Mouse (Mus musculus) CH12.LX (cell line): ENCODE measurements around the gene Stat5b. TPM values are rescaled to one million over a fixed set of nuclear protein-coding genes. Genes with fewer than 3 reads are reported as not detected.
A peak's percentile ranks its signal among the peaks of the same experiment; 100 is the strongest.

Experiments
- DNase-seq: peaks from one replicate; pipeline ENCODE4 v3.0.0-alpha.2; 2013; ENCODE audit errors: extremely low read depth
- H3K27ac ChIP-seq: 2 replicates; pipeline ENCODE4 v1.5.1; 2012; ENCODE audit warnings: low read depth, mild to moderate bottlenecking, control low read depth, moderate library complexity; ENCODE audit not compliant: insufficient read depth
- H3K27me3 ChIP-seq: replicated peaks from 2 replicates; pipeline ENCODE3; 2012; ENCODE audit warnings: inconsistent platforms
- H3K36me3 ChIP-seq, 2 experiments: replicated peaks in 1 of 2; 2 replicates each; pipeline versions ENCODE3 to v1.6.1; 2012; ENCODE audit warnings: inconsistent platforms in 1 of 2, low read length in 1 of 2, mild to moderate bottlenecking in 1 of 2, mixed read lengths in 1 of 2, moderate library complexity in 1 of 2; ENCODE audit not compliant: control insufficient read depth in 1 of 2, insufficient read depth in 1 of 2
- H3K4me1 ChIP-seq, 2 experiments: 2 replicates each; pipeline ENCODE4 v1.6.1; 2012; ENCODE audit warnings: inconsistent platforms in 1 of 2, moderate library complexity in 1 of 2; ENCODE audit not compliant: insufficient read depth in 2 of 2, control insufficient read depth in 1 of 2
- H3K4me2 ChIP-seq: 2 replicates; pipeline ENCODE4 v1.6.1; 2012; ENCODE audit warnings: low read depth, mild to moderate bottlenecking, control low read depth; ENCODE audit not compliant: poor library complexity, insufficient read depth, severe bottlenecking
- H3K4me3 ChIP-seq, 3 experiments: fragments of 150-350 bp in 1 of 3; sonication (generic) in 1 of 3; replicated peaks in 1 of 3; 2 replicates each; pipeline versions ENCODE3 to v1.5.1; 2011 to 2012; ENCODE audit warnings: low read depth in 2 of 3, low read length in 2 of 3, mild to moderate bottlenecking in 2 of 3, moderate library complexity in 2 of 3, control low read depth in 1 of 3, improper control_type of control experiment in 1 of 3, inconsistent platforms in 1 of 3, mixed read lengths in 1 of 3; ENCODE audit not compliant: poor library complexity in 1 of 3
- H3K79me2 ChIP-seq: replicated peaks from 2 replicates; pipeline ENCODE4 v1.6.1; 2012; ENCODE audit warnings: mild to moderate bottlenecking, moderate library complexity; ENCODE audit not compliant: control insufficient read depth, poor library complexity, insufficient read depth, severe bottlenecking; ENCODE audit errors: extremely low read depth
- H3K9ac ChIP-seq: 2 replicates; pipeline ENCODE4 v1.6.1; 2012; ENCODE audit warnings: low read depth, mild to moderate bottlenecking, control low read depth, moderate library complexity; ENCODE audit not compliant: insufficient read depth
- H3K9me3 ChIP-seq: replicated peaks from 2 replicates; pipeline ENCODE3; 2012; ENCODE audit warnings: low read length, inconsistent platforms, mixed read lengths
- BHLHE40 ChIP-seq: IDR thresholded peaks from 2 replicates; pipeline ENCODE4 v1.6.1; 2011; ENCODE audit warnings: mild to moderate bottlenecking, low read depth, low read length, improper control_type of control experiment
- CHD1 ChIP-seq: IDR thresholded peaks from 2 replicates; pipeline ENCODE4 v1.6.1; 2012; ENCODE audit warnings: low read depth, low read length, improper control_type of control experiment, inconsistent platforms
- CHD2 ChIP-seq: IDR thresholded peaks from 2 replicates; pipeline ENCODE4 v1.6.1; 2011; ENCODE audit warnings: low read length, improper control_type of control experiment
- CTCF ChIP-seq, 2 experiments: IDR thresholded peaks in 1 of 2; conservative IDR thresholded peaks in 1 of 2; 2 replicates each; pipeline ENCODE4 v1.5.1; 2011 to 2012; ENCODE audit warnings: low read depth in 2 of 2, low read length in 2 of 2, improper control_type of control experiment in 1 of 2, inconsistent platforms in 1 of 2, mild to moderate bottlenecking in 1 of 2, moderate library complexity in 1 of 2
- E2F4 ChIP-seq: IDR thresholded peaks from 2 replicates; pipeline ENCODE4 v1.6.1; 2011; ENCODE audit warnings: low read depth, low read length, improper control_type of control experiment; ENCODE audit not compliant: insufficient replicate concordance
- ELF1 ChIP-seq: IDR thresholded peaks from 2 replicates; pipeline ENCODE4 v1.6.1; 2014; ENCODE audit warnings: low read depth, mild to moderate bottlenecking, inconsistent platforms, low read length, improper control_type of control experiment
- EP300 ChIP-seq: IDR thresholded peaks from 2 replicates; pipeline ENCODE4 v1.6.1; 2011; ENCODE audit warnings: low read length, improper control_type of control experiment
- ETS1 ChIP-seq: conservative IDR thresholded peaks from 2 replicates; pipeline ENCODE4 v1.6.1; 2012; ENCODE audit warnings: low read depth, mild to moderate bottlenecking, inconsistent platforms, low read length, improper control_type of control experiment, moderate library complexity
- GABPA ChIP-seq: IDR thresholded peaks from 2 replicates; pipeline ENCODE4 v1.6.1; 2012; ENCODE audit warnings: low read depth, low read length, improper control_type of control experiment, inconsistent platforms; ENCODE audit not compliant: insufficient replicate concordance
- HCFC1 ChIP-seq: IDR thresholded peaks from 2 replicates; pipeline ENCODE4 v1.6.1; 2012; ENCODE audit warnings: low read depth, mild to moderate bottlenecking, inconsistent platforms, low read length, improper control_type of control experiment
- IRF4 ChIP-seq: IDR thresholded peaks from 2 replicates; pipeline ENCODE4 v1.6.1; 2014; ENCODE audit warnings: low read depth, mild to moderate bottlenecking, inconsistent platforms, low read length, improper control_type of control experiment
- JUN ChIP-seq: IDR thresholded peaks from 2 replicates; pipeline ENCODE4 v1.6.1; 2011; ENCODE audit warnings: low read depth, mild to moderate bottlenecking, low read length, improper control_type of control experiment, moderate library complexity; ENCODE audit not compliant: insufficient read depth
- JUND ChIP-seq: conservative IDR thresholded peaks from 2 replicates; pipeline ENCODE4 v1.6.1; 2011; ENCODE audit warnings: low read depth, low read length, improper control_type of control experiment
- KAT2A ChIP-seq: IDR thresholded peaks from 2 replicates; pipeline ENCODE4 v1.6.1; 2012; ENCODE audit warnings: low read length, improper control_type of control experiment, inconsistent platforms; ENCODE audit not compliant: insufficient replicate concordance
- MAFK ChIP-seq: IDR thresholded peaks from 2 replicates; pipeline ENCODE4 v1.6.1; 2011; ENCODE audit warnings: low read length, improper control_type of control experiment; ENCODE audit not compliant: insufficient replicate concordance
- MAX ChIP-seq: IDR thresholded peaks from 2 replicates; pipeline ENCODE4 v1.6.1; 2011; ENCODE audit warnings: low read length, improper control_type of control experiment
- MAZ ChIP-seq: IDR thresholded peaks from 2 replicates; pipeline ENCODE4 v1.6.1; 2012; ENCODE audit warnings: low read depth, mild to moderate bottlenecking, inconsistent platforms, low read length, improper control_type of control experiment, moderate library complexity
- MEF2A ChIP-seq: IDR thresholded peaks from 2 replicates; pipeline ENCODE4 v1.6.1; 2014; ENCODE audit warnings: low read depth, mild to moderate bottlenecking, inconsistent platforms, low read length, improper control_type of control experiment, borderline replicate concordance
- MXI1 ChIP-seq: IDR thresholded peaks from 2 replicates; pipeline ENCODE4 v1.6.1; 2011; ENCODE audit warnings: mild to moderate bottlenecking, low read depth, low read length, improper control_type of control experiment
- MYC ChIP-seq: IDR thresholded peaks from 2 replicates; pipeline ENCODE4 v1.6.1; 2011; ENCODE audit warnings: low read depth, mild to moderate bottlenecking, improper control_type of control experiment, low read length
- NELFE ChIP-seq: IDR thresholded peaks from 2 replicates; pipeline ENCODE4 v1.6.1; 2011; ENCODE audit warnings: low read depth, low read length, improper control_type of control experiment
- NRF1 ChIP-seq: IDR thresholded peaks from 2 replicates; pipeline ENCODE4 v1.6.1; 2014; ENCODE audit warnings: low read depth, mild to moderate bottlenecking, inconsistent platforms, low read length, improper control_type of control experiment, moderate library complexity
- PAX5 ChIP-seq: IDR thresholded peaks from 2 replicates; pipeline ENCODE4 v1.6.1; 2012; ENCODE audit warnings: low read length, inconsistent platforms, mixed read lengths
- POLR2A ChIP-seq: IDR thresholded peaks from 2 replicates; pipeline ENCODE4 v1.6.1; 2011; ENCODE audit warnings: low read depth, mild to moderate bottlenecking, improper control_type of control experiment, low read length
- POLR2AphosphoS2 ChIP-seq: IDR thresholded peaks from 2 replicates; pipeline ENCODE4 v1.6.1; 2011; ENCODE audit warnings: low read depth, low read length, improper control_type of control experiment
- RAD21 ChIP-seq: IDR thresholded peaks from 2 replicates; pipeline ENCODE4 v1.6.1; 2011; ENCODE audit warnings: low read depth, mild to moderate bottlenecking, low read length, improper control_type of control experiment, moderate library complexity
- RCOR1 ChIP-seq: conservative IDR thresholded peaks from 2 replicates; pipeline ENCODE4 v1.6.1; 2012; ENCODE audit warnings: low read depth, mild to moderate bottlenecking, inconsistent platforms, low read length, improper control_type of control experiment
- SIN3A ChIP-seq: IDR thresholded peaks from 2 replicates; pipeline ENCODE4 v1.6.1; 2012; ENCODE audit warnings: low read length, improper control_type of control experiment, inconsistent platforms
- SMC3 ChIP-seq: IDR thresholded peaks from 2 replicates; pipeline ENCODE4 v1.6.1; 2011; ENCODE audit warnings: low read depth, low read length, improper control_type of control experiment
- TBP ChIP-seq: conservative IDR thresholded peaks from 2 replicates; pipeline ENCODE4 v1.6.1; 2011; ENCODE audit warnings: low read depth, low read length, improper control_type of control experiment
- TCF12 ChIP-seq: IDR thresholded peaks from 2 replicates; pipeline ENCODE4 v1.6.1; 2014; ENCODE audit warnings: low read depth, mild to moderate bottlenecking, inconsistent platforms, low read length, improper control_type of control experiment
- UBTF ChIP-seq: IDR thresholded peaks from 2 replicates; pipeline ENCODE4 v1.6.1; 2012; ENCODE audit warnings: low read depth, mild to moderate bottlenecking, inconsistent platforms, low read length, improper control_type of control experiment, moderate library complexity
- USF1 ChIP-seq: IDR thresholded peaks from 2 replicates; pipeline ENCODE4 v1.6.1; 2014; ENCODE audit warnings: low read depth, mild to moderate bottlenecking, inconsistent platforms, low read length, improper control_type of control experiment
- USF2 ChIP-seq: conservative IDR thresholded peaks from 2 replicates; pipeline ENCODE4 v1.6.1; 2011; ENCODE audit warnings: low read depth, low read length, improper control_type of control experiment
- ZC3H11A ChIP-seq: IDR thresholded peaks from 2 replicates; pipeline ENCODE4 v1.6.1; 2012; ENCODE audit warnings: low read depth, mild to moderate bottlenecking, inconsistent platforms, low read length, improper control_type of control experiment
- ZKSCAN1 ChIP-seq: IDR thresholded peaks from 2 replicates; pipeline ENCODE4 v1.6.1; 2012; ENCODE audit warnings: low read depth, inconsistent platforms, low read length, improper control_type of control experiment, borderline replicate concordance
- ZMIZ1 ChIP-seq: IDR thresholded peaks from 2 replicates; pipeline ENCODE4 v1.6.1; 2012; ENCODE audit warnings: low read depth, mild to moderate bottlenecking, inconsistent platforms, low read length, improper control_type of control experiment
- ZNF384 ChIP-seq: IDR thresholded peaks from 2 replicates; pipeline ENCODE4 v1.6.1; 2012; ENCODE audit warnings: low read depth, low read length, improper control_type of control experiment, inconsistent platforms
- dilution Hi-C: fragments of 300-500 bp; cut with MboI; formaldehyde crosslinking; loops from 2 replicates; pipeline ENCODE4 v1.14.3; 2020; ENCODE audit warnings: low sequenced_read_pairs; ENCODE audit not compliant: extremely low pct_unique_long_range_greater_than_20kb, extremely low pct_ligation_motif_present
- in situ Hi-C: fragments of 300-500 bp; cut with MboI; formaldehyde crosslinking; loops from 3 replicates; pipeline ENCODE4 v1.14.3; 2019; ENCODE audit warnings: low sequenced_read_pairs, low pct_ligation_motif_present, low pct_unique_long_range_greater_than_20kb, mixed read lengths
- polyA plus RNA-seq: library from polyadenylated mRNA; unstranded; fragments of >175 nt; gene quantifications from 2 replicates; pipeline ENCODE4 v1.2.1, GENCODE M21; 2012; ENCODE audit warnings: low read depth; ENCODE audit not compliant: insufficient read length
- total RNA-seq, 2 experiments: library from RNA; depleted of rRNA; stranded (reverse); fragments of 300-350 nt in 1 of 2; fragments of >200 nt in 1 of 2; gene quantifications; 2 replicates each; pipeline ENCODE4 v1.2.3; 2012 to 2014

Gene Stat5b
- total and polyA plus RNA-seq, 3 experiments, result 11.4 to 24.4 (median 14.0) TPM

- H3K36me3 ChIP-seq, result peaks cover 21 to 46% of the 10 kb centered on the region in 2 experiments
- TF ChIP-seq POLR2AphosphoS2 (peak; percentile 60; the same call in 1 of the 2 replicates), MAFK (0 out of 2 replicates have a peak, but pooled peaks have one; percentile 2), NELFE (no peak), MAX (peak; percentile 78; the same call in 1 of the 2 replicates), POLR2A (no peak), PAX5 (no peak), ELF1 (no peak), BHLHE40 (peak; percentile 87), JUND (no peak), MAZ (0 out of 2 replicates have a peak, but pooled peaks have one; percentile 49), MXI1 (peak; percentile 85), IRF4 (peak; percentile 83; the same call in 1 of the 2 replicates), KAT2A (0 out of 2 replicates have a peak, but pooled peaks have one; percentile 11), ETS1 (peak; percentile 72), CHD1 (no peak), HCFC1 (peak; percentile 28), ZNF384 (no peak), ZKSCAN1 (no peak), RCOR1 (no peak), NRF1 (no peak), SMC3 (no peak), GABPA (no peak), CHD2 (no peak), UBTF (0 out of 2 replicates have a peak, but pooled peaks have one; percentile 14), RAD21 (no peak), ZMIZ1 (0 out of 2 replicates have a peak, but pooled peaks have one; percentile 10), E2F4 (no peak), TBP (no peak), MYC (peak; percentile 68), SIN3A (peak; percentile 54; the same call in 1 of the 2 replicates), JUN (no peak), USF2 (no peak), EP300 (peak; percentile 60), TCF12 (peak; percentile 45; the same call in 1 of the 2 replicates), ZC3H11A (no peak), MEF2A (no peak), CTCF (conservative IDR thresholded peaks at IDR 0.05 in 1 of 2, IDR thresholded peaks at IDR 0.05 in 1 of 2; ENCODE audit: low read depth in 2 of 2, low read length in 2 of 2) (no peak), USF1 (no peak)
- TF ChIP-seq, all 38 proteins: peak for 16
- dilution Hi-C loops (no loop called here), in situ Hi-C loops (no loop called here)
- Histone ChIP-seq H3K4me2 (peak overlapping the region; percentile 97), H3K9ac (peak overlapping the region; percentile 95), H3K27me3 (no peaks in the 10 kb centered on the region), H3K4me1 (peaks cover 8 to 63% of the 10 kb centered on the region in 2 experiments), H3K4me3 (peak overlapping the region; percentile 62 to 100 (median 75)), H3K79me2 (peaks cover 74% of the 10 kb centered on the region), H3K9me3 (no peaks in the 10 kb centered on the region), H3K27ac (peak overlapping the region; percentile 69)
- DNase-seq, result peak; percentile 61
Measured at GRCm38 (mm10) chr11:100735134-100735865, 115.2 kb downstream of the Stat5b start.
